Mouse (Mus musculus): ENCODE results near the gene Ccdc189.
"Not testable (repeated sequence)": the region's sequence is repeated elsewhere in the genome, so short reads cannot be mapped to it uniquely, and the experiment has no call there.

Gene Ccdc189

GRCm38 (mm10) chr7:127588011-127588871 is at the start of gene Ccdc189, which contains the start of gene Rnf40:
Ccdc189 (minus strand) TSS chr7:127588595.
Rnf40 (plus strand) TSS chr7:127588767.
- in situ Hi-C loops (cut with MboI) = no loop called here

DNA sequence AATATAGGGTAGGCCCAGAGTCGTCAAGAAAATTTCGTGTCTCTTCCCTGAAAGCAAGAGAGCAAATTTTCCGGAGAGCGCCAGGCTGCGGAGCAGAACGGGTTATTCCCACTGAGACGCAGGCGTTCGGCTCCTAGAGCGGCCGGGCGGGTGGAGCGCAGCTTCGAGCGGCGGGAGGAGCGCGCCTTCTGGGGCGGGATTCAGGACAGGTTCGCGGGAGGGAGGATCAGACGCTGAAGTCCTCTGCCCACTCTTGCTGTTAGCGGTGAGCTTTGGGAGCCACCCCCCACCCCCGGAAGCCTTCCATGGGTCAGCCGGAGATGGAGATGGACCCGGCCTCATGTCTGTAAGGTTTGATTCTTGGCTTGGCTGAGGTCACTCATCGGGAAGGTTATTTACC is 48.6 kb upstream of the Ccdc189 start:
- in situ Hi-C loops (cut with MboI) = no loop called here

DNA sequence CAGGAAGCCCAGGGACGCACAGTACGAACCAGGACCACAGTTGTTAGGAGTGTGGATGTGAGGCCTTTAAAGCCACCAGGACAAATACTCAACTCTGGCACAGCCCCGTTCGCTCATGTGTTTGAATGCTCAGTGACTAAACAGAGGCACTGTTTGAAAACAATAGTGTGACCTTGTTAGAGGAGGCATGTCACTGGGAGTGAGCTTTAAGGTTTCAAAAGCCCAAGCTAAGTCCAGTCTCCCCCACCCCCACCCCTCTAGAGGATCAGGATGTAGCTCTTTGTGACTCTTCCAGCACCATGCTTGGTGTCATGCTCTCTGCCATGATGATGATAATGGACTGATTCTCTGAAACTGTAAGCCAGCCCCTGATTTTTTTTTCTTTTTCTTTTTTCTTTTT is 43.0 kb upstream of the Ccdc189 start:
- in situ Hi-C loops (cut with MboI) = no loop called here

DNA sequence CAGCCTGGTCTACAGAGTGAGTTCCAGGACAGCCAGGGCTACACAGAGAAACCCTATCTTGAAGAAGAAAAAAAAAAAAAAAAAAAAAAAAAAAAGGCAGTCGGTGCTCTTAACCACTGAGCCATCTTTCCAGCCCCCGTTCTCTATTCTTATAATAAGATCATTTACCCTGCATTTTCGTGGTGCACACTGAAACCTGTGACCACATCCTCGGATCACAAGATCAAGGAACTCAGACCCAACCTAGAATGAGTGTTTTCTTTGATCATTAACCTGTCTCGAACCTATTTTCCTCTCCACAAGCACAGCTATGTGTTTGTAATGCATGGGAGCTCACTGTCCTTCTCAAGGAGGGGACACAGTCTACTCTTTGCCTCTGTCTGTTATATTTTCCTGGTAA is 40.3 kb upstream of the Ccdc189 start:
- in situ Hi-C loops (cut with MboI) = no loop called here

- in situ Hi-C loops (cut with MboI) = no loop called here
Observed at GRCm38 (mm10) chr7:127626471-127626870, 38.1 kb upstream of the Ccdc189 start.

DNA sequence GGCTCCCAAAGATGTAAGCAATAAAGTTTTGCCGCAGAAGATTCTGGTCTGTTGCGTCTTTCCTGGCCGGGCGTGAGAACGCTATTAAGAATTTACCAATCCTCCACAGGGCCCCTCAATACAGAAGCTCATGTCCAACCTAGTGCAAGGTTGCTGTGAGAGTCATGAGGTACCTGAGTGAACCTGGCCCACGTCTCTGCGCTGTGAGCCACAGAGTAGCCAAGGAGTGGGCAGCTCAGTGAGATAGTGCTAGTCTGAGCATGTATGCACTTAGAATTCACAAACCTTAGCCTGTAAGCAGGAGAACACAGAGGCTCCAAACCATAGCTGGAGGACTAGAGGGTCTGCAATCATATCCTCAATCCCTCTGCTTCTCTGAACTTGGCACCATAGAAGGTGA is 37.6 kb upstream of the Ccdc189 start:
- in situ Hi-C loops (cut with MboI) = no loop called here

DNA sequence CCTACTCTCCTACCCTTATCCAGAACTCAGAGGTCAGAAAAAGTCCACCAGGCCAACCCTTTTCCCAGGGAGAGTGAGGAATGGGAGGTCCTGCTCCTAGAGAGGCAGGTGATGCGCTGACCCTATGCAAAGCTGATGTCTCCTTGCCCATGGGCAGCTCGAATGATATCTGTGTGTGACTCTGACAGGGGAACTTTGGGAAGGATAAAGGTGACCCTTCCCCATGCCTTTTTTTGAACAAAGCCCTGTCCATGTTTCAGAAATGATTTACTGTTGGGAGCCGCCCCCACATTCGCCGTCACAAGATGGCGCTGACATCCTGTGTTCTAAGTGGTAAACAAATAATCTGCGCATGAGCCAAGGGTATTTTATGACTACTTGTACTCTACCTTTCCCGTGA is 30.0 kb upstream of the Ccdc189 start:
- in situ Hi-C loops (cut with MboI) = not testable (repeated sequence)

DNA sequence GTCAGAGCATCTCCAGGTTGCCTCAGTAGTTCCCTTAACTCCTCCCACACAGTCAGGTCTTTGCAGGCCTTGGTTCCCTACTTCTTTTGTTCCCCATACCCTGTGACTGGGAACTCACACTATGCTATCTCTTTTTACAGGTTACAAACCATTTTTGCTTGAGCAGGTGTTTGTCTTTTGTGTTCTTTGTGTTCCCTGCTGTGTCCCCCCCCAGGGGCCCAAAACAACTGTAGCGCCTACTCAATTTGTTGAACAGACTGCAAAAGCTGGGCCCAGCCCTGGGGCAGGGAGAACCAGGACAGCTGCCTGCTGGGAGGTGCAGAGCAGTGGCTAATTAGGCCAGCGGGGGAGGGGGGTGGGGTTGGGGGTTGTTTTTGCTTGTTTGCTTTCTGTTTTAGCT is 29.6 kb upstream of the Ccdc189 start:
- in situ Hi-C loops (cut with MboI) = no loop called here

DNA sequence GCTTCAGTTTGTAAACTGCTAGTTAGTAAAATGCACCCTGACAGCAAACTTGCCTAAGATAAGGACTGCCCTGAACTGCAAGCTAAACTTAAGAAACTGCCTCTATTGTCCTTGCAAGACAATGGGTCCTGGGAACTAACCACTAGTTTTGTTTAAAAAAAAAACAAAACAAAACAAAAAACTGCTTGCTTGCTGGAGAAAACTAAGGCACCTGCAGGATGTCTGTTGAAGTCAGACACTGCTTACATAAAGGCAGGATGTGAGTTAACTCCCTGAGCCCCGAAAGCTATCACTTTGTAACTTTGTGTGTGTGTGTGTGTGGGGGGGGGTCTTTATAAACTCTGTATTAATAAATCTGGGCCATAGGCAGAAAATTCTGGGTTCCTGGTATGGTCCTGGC is 28.5 kb upstream of the Ccdc189 start:
- in situ Hi-C loops (cut with MboI) = no loop called here

- in situ Hi-C loops (cut with MboI) = no loop called here
Observed at GRCm38 (mm10) chr7:127616336-127616735, 27.9 kb upstream of the Ccdc189 start.

DNA sequence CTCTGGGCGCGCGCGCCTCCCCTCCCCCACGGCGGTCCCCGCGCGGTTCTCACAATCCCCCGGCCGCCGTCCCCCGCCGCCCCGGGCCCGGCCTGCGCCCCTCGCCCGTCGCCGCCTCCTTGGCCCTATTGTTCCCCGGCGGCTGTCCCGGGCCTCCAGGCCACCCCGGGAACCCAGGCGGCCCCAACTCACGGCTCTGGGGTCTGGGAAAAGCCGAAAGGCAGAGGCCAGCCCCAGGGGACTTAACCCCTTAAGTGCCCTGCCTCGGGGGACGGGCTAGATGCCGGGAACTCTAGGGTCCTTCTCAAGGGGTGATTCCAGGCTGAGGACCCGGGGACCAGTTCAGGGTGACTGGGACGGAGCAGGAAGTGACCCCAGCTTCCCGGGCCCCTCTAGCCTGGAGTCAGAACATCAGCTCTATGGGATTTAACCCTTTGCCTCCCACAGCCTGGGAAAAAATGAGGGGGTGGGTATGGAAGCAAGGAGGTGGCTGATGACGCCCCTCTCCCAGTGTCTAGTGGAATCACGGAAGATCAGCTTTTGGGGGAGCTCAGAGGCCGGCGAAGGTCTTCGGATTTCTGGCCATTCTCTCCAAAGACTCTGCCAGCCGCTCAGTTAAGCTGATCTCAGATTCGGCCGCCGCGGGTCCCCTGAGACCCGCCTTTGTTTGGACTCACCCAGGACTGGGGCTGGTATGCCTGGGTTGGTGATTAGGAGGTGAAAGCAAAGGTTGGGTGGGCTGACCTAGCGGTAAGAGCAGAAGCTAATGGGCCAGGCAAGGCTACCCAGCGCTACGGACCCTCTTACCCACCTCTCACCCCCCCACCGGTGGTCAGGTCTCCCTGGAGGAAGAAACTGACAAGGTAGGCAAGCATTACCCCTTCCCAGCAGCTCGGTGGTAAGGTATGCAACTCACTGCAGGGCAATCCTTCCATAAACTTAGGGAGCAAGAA is 26.8 kb upstream of the Ccdc189 start, which contains the start of gene Zfp629:
TSS of gene Zfp629 (minus strand) at position 907 of the 953 bp plus-strand sequence.
- in situ Hi-C loops (cut with MboI) = no loop called here

- in situ Hi-C loops (cut with MboI) = no loop called here
Observed at GRCm38 (mm10) chr7:127614511-127614890, 26.1 kb upstream of the Ccdc189 start.

DNA sequence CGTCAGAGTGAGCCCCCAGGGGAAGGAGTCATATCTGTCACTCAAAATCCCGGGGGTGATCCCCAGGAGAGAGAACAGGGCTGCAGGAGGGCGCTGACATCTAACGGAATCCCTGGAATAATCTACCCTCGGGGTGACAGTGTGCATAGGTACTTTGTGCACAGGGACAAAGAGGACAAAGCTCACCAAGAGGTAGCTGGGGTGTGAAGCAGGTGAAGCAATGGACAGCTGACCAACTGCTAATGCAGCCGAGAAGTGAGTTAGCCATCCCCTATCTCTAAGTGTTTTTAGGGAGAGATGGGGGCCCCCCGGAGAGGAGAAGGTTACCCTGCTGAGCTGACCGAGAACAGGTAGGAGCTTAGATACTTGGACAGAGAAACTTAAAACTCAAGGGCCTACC is 25.7 kb upstream of the Ccdc189 start:
- in situ Hi-C loops (cut with MboI) = no loop called here

DNA sequence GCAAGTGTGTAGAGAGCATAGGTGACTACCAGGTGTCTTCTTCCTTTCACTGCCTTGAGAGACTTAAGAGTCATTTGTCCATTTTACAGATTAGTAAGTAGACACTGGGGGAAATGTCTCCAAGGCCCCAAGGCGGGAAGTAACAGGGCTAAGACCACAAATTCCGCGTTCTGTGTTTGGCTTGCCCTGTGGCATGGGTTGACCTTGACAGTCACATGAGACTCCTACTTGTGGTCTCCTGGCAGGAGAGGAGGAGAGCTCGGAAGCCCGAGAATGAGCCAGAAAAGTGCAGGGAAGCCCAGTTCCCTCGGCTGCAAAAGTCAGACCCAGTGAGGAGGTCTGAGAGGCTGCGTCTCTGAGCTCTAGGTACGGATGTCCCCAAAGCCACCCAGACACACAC is 25.1 kb upstream of the Ccdc189 start:
- in situ Hi-C loops (cut with MboI) = no loop called here

- in situ Hi-C loops (cut with MboI) = no loop called here
Observed at GRCm38 (mm10) chr7:127611561-127611960, 23.2 kb upstream of the Ccdc189 start.

- in situ Hi-C loops (cut with MboI) = no loop called here
Observed at GRCm38 (mm10) chr7:127611011-127611410, 22.6 kb upstream of the Ccdc189 start.

DNA sequence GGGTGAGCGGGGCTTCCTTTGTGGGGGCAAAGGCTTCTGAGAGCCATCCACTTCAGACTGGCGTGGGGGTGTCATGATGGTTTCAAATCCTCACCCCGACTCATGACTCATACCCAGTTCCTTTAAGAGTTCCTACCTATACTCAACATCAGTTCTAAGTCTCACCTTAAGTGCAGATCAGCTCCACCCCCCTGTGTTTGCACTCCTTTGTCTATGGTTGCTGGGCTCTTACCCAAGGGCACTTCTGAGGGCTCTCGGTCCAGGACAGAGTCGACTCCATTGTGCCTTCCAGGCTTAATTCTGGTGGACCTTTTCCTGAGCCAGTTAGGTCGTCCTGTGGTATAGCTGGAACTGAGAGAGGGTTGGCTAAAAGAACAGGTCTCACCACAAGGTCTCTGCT is 18.8 kb upstream of the Ccdc189 start:
- in situ Hi-C loops (cut with MboI) = no loop called here

DNA sequence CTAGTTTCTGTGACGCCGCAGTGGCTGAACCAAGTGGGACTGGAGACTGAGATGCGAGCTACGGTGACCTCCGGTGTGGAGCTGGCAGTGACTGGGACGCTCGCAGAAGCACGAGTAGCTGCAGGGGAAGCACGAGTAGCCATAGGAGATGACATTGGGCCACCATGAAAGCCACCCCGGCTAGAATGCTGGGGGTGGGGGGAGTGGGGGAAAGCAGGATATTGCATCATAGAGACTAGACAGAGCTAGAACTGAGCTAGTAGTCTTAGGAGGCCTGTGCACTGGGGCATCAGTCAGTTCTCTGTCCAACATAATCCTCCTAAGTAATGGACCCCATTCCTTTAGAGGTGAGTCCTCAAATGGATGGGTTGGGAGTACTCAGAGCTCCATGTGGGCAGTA is 15.9 kb upstream of the Ccdc189 start:
- in situ Hi-C loops (cut with MboI) = no loop called here

DNA sequence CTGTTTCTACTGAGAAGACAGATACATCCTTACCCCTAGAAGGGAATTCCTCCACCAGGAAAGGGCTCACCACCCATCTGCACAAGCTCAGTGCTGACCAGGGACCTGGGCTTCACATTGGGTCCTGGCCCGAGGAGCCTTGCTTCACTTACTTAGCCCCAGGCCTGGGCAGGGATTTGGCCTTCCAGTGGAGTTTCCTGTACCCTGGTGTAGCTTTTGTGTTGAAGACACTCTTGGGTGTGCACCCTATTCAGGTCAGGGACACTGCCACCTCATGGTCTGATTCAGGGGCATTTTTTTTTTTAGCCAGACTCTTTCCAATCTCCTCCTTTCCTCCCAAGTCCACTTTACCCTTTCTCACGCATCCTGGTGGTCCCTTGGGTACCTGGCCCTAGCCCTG is 14.5 kb upstream of the Ccdc189 start:
- in situ Hi-C loops (cut with MboI) = no loop called here

- in situ Hi-C loops (cut with MboI) = no loop called here
Observed at GRCm38 (mm10) chr7:127601735-127602134, 13.3 kb upstream of the Ccdc189 start.

DNA sequence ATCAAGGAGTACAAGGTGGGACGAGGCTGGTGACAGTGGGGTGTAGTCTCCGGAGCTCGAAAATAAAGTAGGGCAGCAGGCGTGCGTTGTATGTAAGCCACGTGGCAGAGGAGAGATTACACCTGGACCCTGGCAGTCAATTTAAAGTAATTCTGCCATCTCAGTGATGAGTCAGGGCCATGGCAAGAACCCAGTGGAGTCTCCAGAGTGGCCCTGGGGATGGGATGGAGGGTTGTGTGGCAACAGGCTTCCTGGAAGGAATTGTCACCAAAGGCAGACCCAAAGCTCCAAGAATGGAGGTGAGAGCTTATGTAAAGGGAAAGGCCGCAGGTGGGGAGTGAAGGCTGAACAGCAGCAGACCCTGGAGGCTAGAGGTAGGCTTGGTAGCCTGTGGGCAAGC is 12.2 kb upstream of the Ccdc189 start:
- in situ Hi-C loops (cut with MboI) = no loop called here

DNA sequence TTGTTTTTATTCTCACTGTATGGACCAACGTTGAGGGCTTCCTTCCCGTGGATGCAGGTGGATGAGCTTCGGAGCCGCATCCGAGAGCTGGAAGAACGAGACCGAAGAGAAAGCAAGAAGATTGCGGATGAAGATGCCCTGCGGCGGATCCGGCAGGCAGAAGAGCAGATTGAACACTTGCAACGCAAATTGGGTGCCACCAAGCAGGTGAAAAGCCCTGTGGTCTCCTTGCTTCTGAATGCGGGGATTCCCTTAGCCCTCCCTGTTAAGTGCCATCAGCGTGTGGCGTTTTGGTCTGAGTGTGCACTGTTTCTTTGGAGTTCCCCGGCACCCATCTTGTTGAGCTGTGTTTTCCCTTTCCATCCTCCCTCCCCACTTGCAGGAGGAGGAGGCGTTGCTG is 8.4 kb upstream of the Ccdc189 start:
- in situ Hi-C loops (cut with MboI) = no loop called here

- in situ Hi-C loops (cut with MboI) = no loop called here
Observed at GRCm38 (mm10) chr7:127592575-127592974, 4.2 kb upstream of the Ccdc189 start.
